Mouse (Mus musculus) ES-E14 (cell line): ENCODE data around the gene Rfng. TPM values are rescaled to one million over a fixed set of nuclear protein-coding genes. Genes with fewer than 3 reads are reported as not detected.

Experiments
- DNase-seq: peaks from one replicate; pipeline ENCODE4 v3.0.0-alpha.2; 2013; ENCODE audit warnings: low read depth, low spot score
- H3K27ac ChIP-seq: 2 replicates; pipeline ENCODE4 v1.5.1; 2012; ENCODE audit warnings: low read depth, mild to moderate bottlenecking, low read length, moderate library complexity, mixed read lengths; ENCODE audit not compliant: poor library complexity, insufficient read depth, severe bottlenecking
- H3K36me3 ChIP-seq: 2 replicates; pipeline ENCODE4 v1.6.1; 2012; ENCODE audit warnings: mild to moderate bottlenecking, low read length, moderate library complexity, mixed read lengths; ENCODE audit not compliant: control insufficient read depth, poor library complexity, insufficient read depth, severe bottlenecking
- H3K4me1 ChIP-seq, 2 experiments: fragments of 150-350 bp in 1 of 2; sonication (generic) in 1 of 2; 2 replicates each; pipeline ENCODE4 v1.6.1; 2012; ENCODE audit warnings: low read length in 2 of 2, mild to moderate bottlenecking in 1 of 2, mixed read lengths in 1 of 2; ENCODE audit not compliant: control insufficient read depth in 2 of 2, insufficient read depth in 2 of 2, poor library complexity in 1 of 2
- H3K4me3 ChIP-seq, 2 experiments: fragments of 150-350 bp in 1 of 2; sonication (generic) in 1 of 2; 2 replicates each; pipeline ENCODE4 v1.5.1; 2012; ENCODE audit warnings: low read length in 2 of 2, low read depth in 1 of 2, mild to moderate bottlenecking in 1 of 2, mixed read lengths in 1 of 2; ENCODE audit not compliant: insufficient read depth in 1 of 2, poor library complexity in 1 of 2, severe bottlenecking in 1 of 2
- H3K9ac ChIP-seq: 2 replicates; pipeline ENCODE4 v1.6.1; 2012; ENCODE audit warnings: low read depth, mild to moderate bottlenecking, low read length, mixed read lengths; ENCODE audit not compliant: poor library complexity, insufficient read depth, severe bottlenecking
- H3K9me3 ChIP-seq: fragments of 150-350 bp; sonication (generic); 2 replicates; pipeline ENCODE4 v1.6.1; 2012; ENCODE audit warnings: low read depth, mild to moderate bottlenecking, low read length; ENCODE audit not compliant: control insufficient read depth, insufficient read depth
- CHD2 ChIP-seq: IDR thresholded peaks from 2 replicates; pipeline ENCODE4 v1.6.1; 2014; ENCODE audit warnings: mild to moderate bottlenecking, low read depth, low read length, inconsistent platforms
- HCFC1 ChIP-seq: IDR thresholded peaks from 2 replicates; pipeline ENCODE4 v1.6.1; 2012; ENCODE audit warnings: low read length, inconsistent platforms, borderline replicate concordance; ENCODE audit not compliant: insufficient read depth
- MAFK ChIP-seq: IDR thresholded peaks from 2 replicates; pipeline ENCODE4 v1.6.1; 2014; ENCODE audit warnings: mild to moderate bottlenecking, low read depth, low read length, inconsistent platforms; ENCODE audit not compliant: insufficient read depth
- ZC3H11A ChIP-seq: IDR thresholded peaks from 2 replicates; pipeline ENCODE4 v1.6.1; 2012; ENCODE audit warnings: low read depth, mild to moderate bottlenecking, inconsistent platforms, low read length, borderline replicate concordance
- ZNF384 ChIP-seq: IDR thresholded peaks from 2 replicates; pipeline ENCODE4 v1.6.1; 2012; ENCODE audit warnings: low read depth, low read length, inconsistent platforms
- in situ Hi-C, 2 experiments: fragments of 600-800 bp; cut with MboI; formaldehyde crosslinking; loops; one replicate each; pipeline ENCODE4 v1.15.1; 2025; ENCODE audit warnings: low sequenced_read_pairs in 2 of 2, inconsistent platforms in 1 of 2; ENCODE audit not compliant: unreplicated experiment in 2 of 2
- total RNA-seq: library from RNA; depleted of rRNA; stranded (reverse); fragments of 300-350 nt; gene quantifications from 2 replicates; pipeline ENCODE4 v1.2.3, GENCODE M21; 2012

Gene Rfng
- total RNA-seq, 1 experiment: 18.8 TPM

DNA sequence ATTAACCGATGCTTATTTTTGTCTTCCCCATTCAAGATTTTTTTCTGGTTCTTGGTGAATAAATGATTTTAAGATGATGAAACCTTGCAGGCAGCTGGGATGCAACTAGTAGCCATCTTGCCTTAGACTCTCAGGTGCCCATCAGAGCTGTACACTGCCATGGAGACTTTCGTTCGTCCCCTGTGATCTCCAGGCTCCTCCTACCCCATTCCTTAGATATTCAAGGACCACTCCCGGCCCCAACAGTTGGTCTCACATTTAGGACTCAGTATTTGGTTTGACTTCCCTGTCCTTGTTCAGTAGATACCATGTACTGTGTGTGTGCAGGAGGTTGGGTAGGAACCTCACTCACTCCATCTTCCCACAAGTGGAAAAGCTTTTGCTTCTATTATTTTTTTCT lies 20.8 kb upstream of the Rfng start:
- no peak overlapping the region for H3K4me3 ChIP-seq
- in situ Hi-C loops: no loop called here
- DNase-seq: no peak
- TF ChIP-seq ZNF384 (no peak), ZC3H11A (no peak), CHD2 (no peak), MAFK (no peak), HCFC1 (no peak)
- H3K27ac ChIP-seq: no peak overlapping the region
- H3K9ac ChIP-seq: no peak overlapping the region
- H3K9me3 ChIP-seq: no peaks in the 10 kb centered on the region
- H3K4me1 ChIP-seq: peaks cover 4 to 13% of the 10 kb centered on the region in 2 experiments; a peak in 3 of 4 replicates
- H3K36me3 ChIP-seq: peaks cover 38% of the 10 kb centered on the region

DNA sequence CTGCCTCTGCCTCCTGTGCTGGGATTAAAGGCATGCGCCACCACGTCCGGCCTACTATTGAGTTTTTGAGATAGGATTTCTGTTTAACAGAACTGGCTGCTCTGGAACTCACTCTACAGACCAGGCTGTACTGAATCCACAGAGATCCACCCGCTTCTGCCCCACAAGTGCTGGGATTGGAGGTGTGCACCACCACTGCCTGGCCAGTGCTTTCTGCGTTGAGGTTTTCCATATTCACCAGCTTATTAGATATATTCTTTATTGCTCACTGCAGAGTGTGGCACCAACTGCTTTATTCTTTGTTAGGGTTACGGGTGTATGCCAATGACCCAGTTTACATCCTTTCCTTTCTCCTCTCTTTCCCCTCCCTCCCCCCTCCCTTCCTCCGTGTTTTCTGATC lies 20.3 kb upstream of the Rfng start:
- in situ Hi-C loops: no loop called here
- H3K27ac ChIP-seq: no peak overlapping the region
- no peaks in the 10 kb centered on the region for H3K9me3 ChIP-seq

DNA sequence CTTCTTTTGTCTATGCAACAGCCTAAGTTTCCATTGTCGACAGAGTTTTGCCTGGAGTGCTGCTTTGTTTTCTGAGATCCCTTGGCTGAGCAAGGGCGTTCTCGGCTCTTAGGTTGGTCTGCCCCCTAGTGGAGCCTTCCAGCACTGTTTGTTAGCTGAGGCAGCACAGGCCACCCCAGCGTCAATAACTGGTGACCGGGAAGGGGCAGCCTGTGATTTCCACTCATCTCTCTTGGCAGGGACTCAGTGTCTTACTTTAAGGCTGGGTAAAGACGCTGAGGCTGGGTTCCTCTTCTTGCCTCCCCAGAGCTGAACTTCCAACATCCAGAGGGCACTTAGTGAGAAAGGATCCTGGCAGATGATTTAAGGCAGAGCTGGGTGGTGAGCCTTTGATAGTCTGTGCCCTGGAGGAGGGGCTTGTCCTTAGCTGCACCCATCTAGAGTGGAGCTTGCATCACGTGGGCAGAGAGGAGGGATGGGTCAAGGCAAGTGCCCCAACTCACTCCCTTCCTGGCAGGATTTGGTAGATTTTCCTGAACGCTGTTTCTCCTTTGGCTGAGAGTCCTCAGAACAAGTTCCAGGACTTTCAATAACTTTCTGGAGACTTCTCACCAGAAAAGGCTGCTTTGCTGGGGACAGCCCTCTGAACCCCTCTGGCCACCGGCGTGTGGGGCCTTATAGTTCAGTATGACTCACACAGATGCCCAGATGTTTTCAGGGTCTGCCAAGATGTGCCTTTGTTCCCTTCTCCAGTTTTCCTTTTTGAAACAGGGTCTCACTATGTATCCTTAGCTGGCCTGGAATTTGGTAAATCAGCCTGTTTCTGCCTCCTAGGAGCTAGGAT lies 16.3 kb upstream of the Rfng start:
- DNase-seq: peak; percentile 98
- Histone ChIP-seq H3K9ac (peak overlapping the region; percentile 58), H3K4me1 (peaks cover 3 to 7% of the 10 kb centered on the region in 2 experiments; a peak in 2 of 4 replicates), H3K36me3 (no peaks in the 10 kb centered on the region), H3K9me3 (no peaks in the 10 kb centered on the region), H3K4me3 (peak overlapping the region in 1 of 2 experiments; percentile 46; a peak in 3 of 4 replicates), H3K27ac (peak overlapping the region; percentile 49; the same call in 1 of the 2 replicates)
- in situ Hi-C loops: no loop called here
- TF ChIP-seq MAFK (peak; percentile 56; the same call in 1 of the 2 replicates), HCFC1 (no peak), ZNF384 (no peak), CHD2 (0 out of 2 replicates have a peak, but pooled peaks have one; percentile 40), ZC3H11A (peak; percentile 50; the same call in 1 of the 2 replicates)

More for the DNA sequence above, 20.3 kb upstream of the Rfng start:
- H3K4me3 ChIP-seq: no peak overlapping the region
- TF ChIP-seq CHD2 (no peak), HCFC1 (no peak), ZC3H11A (no peak), MAFK (no peak)
- no peak for DNase-seq
- H3K9ac ChIP-seq: no peak overlapping the region
- peaks cover 4 to 15% of the 10 kb centered on the region in 2 experiments; a peak in 3 of 4 replicates for H3K4me1 ChIP-seq
- peaks cover 33% of the 10 kb centered on the region for H3K36me3 ChIP-seq

DNA sequence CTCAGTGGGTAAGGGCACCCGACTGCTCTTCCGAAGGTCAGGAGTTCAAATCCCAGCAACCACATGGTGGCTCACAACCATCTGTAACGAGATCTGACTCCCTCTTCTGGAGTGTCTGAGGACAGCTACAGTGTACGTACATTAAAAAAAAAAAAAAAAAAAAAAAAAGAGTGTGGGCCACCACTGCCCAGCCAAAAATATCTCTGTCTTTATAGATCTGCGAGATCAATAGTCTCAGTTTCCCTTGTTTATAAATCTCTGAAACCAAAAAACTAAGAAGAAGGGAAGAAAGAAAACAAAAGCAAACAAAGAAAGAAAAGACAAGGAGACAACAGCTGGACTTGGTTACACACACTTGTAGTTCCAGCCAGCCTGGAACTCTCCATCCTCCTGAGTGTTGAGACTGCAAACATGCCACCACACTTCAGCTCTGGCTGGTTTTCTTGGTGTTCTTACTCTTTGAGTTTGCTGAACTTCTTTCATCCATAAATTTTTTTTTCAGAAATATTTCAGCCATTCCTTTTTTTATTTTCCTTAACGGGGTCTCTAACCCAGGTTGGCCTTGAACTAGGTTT lies 15.4 kb upstream of the Rfng start:
- DNase-seq: no peak
- TF ChIP-seq ZNF384 (peak; percentile 73), CHD2 (no peak)
- no peaks in the 10 kb centered on the region for H3K9me3 ChIP-seq
- H3K27ac ChIP-seq: no peak overlapping the region
- no peak overlapping the region for H3K9ac ChIP-seq
- peaks cover 9% of the 10 kb centered on the region for H3K36me3 ChIP-seq
- in situ Hi-C loops: no loop called here
- no peak overlapping the region for H3K4me3 ChIP-seq
- peaks cover 1 to 13% of the 10 kb centered on the region in 2 experiments; a peak in 1 of 4 replicates for H3K4me1 ChIP-seq

DNA sequence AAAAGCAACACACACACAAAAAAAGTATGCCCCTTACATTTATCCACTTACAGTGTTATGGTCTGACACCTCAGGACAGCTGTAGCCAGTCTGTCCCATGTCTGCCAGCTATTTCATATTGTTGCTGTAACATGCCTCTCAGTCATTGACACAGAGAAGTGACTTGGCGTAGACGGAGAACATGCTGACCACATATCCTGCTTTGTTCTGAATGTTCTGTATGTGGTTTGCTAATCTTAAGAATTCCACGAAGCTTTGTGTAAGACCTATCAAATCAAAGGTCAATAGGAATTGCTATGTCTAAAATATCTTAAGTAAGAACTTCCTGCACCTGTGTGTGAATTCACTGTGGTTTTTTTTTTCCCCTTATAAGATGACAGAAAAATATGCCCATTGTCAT lies 14.2 kb upstream of the Rfng start:
- no peak overlapping the region for H3K4me3 ChIP-seq
- TF ChIP-seq ZC3H11A (no peak), MAFK (no peak), HCFC1 (no peak), ZNF384 (no peak), CHD2 (no peak)
- peaks cover 20% of the 10 kb centered on the region for H3K36me3 ChIP-seq
- DNase-seq: no peak
- no peak overlapping the region for H3K9ac ChIP-seq
- H3K4me1 ChIP-seq: peaks cover 1 to 13% of the 10 kb centered on the region in 2 experiments; a peak in 1 of 4 replicates
- no peaks in the 10 kb centered on the region for H3K9me3 ChIP-seq
- in situ Hi-C loops: no loop called here
- H3K27ac ChIP-seq: no peak overlapping the region
